Mouse (Mus musculus) monocyte, adult 5-6 weeks (primary cell): ENCODE data around the gene Plcxd3. TPM values are rescaled to one million over a fixed set of nuclear protein-coding genes. Genes with fewer than 3 reads are reported as not detected.
"Not testable (repeated sequence)": the region's sequence is repeated elsewhere in the genome, so short reads cannot be mapped to it uniquely, and the experiment has no call there.

Experiments
- ATAC-seq: fragments of 153-309, 156-312 bp; replicated peaks from 2 replicates; pipeline ENCODE4 v1.8.0; 2017; ENCODE audit warnings: mild to moderate bottlenecking; ENCODE audit not compliant: low TSS enrichment, insufficient number of reproducible peaks, severe bottlenecking, poor library complexity, low FRiP score
- total RNA-seq: library from RNA; stranded (forward); fragments of 200-1000, 200-491, 200-594 nt; gene quantifications from 3 replicates; pipeline ENCODE4 v1.2.3, GENCODE M21; 2017

The Plcxd3 gene
- total RNA-seq, 1 experiment from 2014 or later = not detected

GRCm38 (mm10) chr15:4514724-4515123, 139.4 kb downstream of the Plcxd3 start:
- ATAC-seq = no peak

GRCm38 (mm10) chr15:4524598-4524997, 149.3 kb downstream of the Plcxd3 start:
- ATAC-seq = no peak

- ATAC-seq = no peak
Measured at GRCm38 (mm10) chr15:4533700-4534099, 158.4 kb downstream of the Plcxd3 start.

- ATAC-seq = no peak
Measured at GRCm38 (mm10) chr15:4559121-4559520, 183.8 kb downstream of the Plcxd3 start.

GRCm38 (mm10) chr15:4561431-4561970, 186.2 kb downstream of the Plcxd3 start:
- ATAC-seq = no peak

- ATAC-seq = not testable (repeated sequence)
Measured at GRCm38 (mm10) chr15:4595521-4595920, 220.2 kb downstream of the Plcxd3 start.

GRCm38 (mm10) chr15:4598661-4599060, 223.4 kb downstream of the Plcxd3 start:
- not testable (repeated sequence) for ATAC-seq

GRCm38 (mm10) chr15:4599331-4599730, 224.0 kb downstream of the Plcxd3 start:
- not testable (repeated sequence) for ATAC-seq

- no peak for ATAC-seq
Measured at GRCm38 (mm10) chr15:4605630-4606029, 230.3 kb downstream of the Plcxd3 start.
